Mouse (Mus musculus): Measurements from ENCODE around the gene Spg20. TPM values are rescaled to one million over a fixed set of nuclear protein-coding genes. Genes with fewer than 3 reads are reported as not detected.

Spg20 gene
- total RNA-seq, 1 experiment from 2014 or later = 11.2 TPM

Other genes with a start within 250 kb of the Spg20 start
- not detected in 3 replicates for gene Sertm1, start 196.2 kb upstream of the Spg20 start, total RNA-seq (2017)
- not detected in 3 replicates for gene Ccna1, start 56.6 kb upstream of the Spg20 start, total RNA-seq (2017)
- gene Ccdc169, start 25.2 kb downstream of the Spg20 start, total RNA-seq (2017) = 0.53 to 0.58 TPM in 2 of 3 replicates, not detected in the other
- gene Sohlh2, start 69.9 kb downstream of the Spg20 start, total RNA-seq (2017) = not detected in 3 replicates
- not detected in 3 replicates for gene Dclk1, start 130.3 kb downstream of the Spg20 start, total RNA-seq (2017)